ENCODE assay signal across 9 mouse cellular contexts in the genomic region with DNA sequence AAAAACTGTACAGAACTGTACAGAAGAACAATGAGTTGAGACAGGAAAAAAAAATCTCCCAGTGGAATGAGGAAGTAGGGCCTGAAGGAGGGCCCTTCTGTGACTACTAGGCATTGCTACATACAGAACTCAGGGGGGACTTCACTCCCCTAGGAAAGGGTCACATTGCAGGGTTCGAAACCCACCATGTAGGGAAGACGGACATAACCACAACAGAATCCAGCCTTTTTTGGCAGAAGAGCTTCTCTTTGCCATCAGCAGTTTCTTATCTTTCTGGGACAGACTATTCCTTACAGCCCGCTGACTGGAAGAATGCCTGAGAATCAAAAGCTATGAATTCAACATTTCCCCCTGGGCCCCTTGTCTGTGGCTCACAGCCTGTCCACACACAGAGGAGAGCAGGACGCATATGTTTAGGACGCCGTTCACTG. TPM values are rescaled to one million over a fixed set of nuclear protein-coding genes. Genes with fewer than 3 reads are reported as not detected.
A peak's percentile ranks its signal among the peaks of the same experiment; 100 is the strongest.
DNase-seq lines count a peak whose midpoint lies in the region; ATAC-seq and TF ChIP-seq lines count a peak whose summit lies in the region.
"Had no signal": no experiment of that assay in that cellular context is flagged by ENCODE, and none has a peak within 500 bp of the region (broad histone marks: within the 10 kb centered on the region; RNA-seq: fewer than 3 reads in every experiment).

No protein-coding gene starts in this region.

- no peak for TF ChIP-seq CTCF in MEL (IDR thresholded peaks at IDR 0.05 in 2 of 3, conservative IDR thresholded peaks at IDR 0.05 in 1 of 3; ENCODE audit: control insufficient read depth in 1 of 3, insufficient read depth in 1 of 3, low read depth in 2 of 3, low read length in 3 of 3, poor library complexity in 1 of 3, severe bottlenecking in 1 of 3)
- TF ChIP-seq CTCF in liver, embryonic 14.5 days (IDR thresholded peaks at IDR 0.05; ENCODE audit: low read depth), result no peak

- H3K9me3 ChIP-seq in heart, embryonic 16.5 days (replicated peaks; ENCODE audit: control insufficient read depth, low read length), result no peaks in the 10 kb centered on the region
- H3K9me3 ChIP-seq in MEL (replicated peaks; ENCODE audit: insufficient read depth, low read length), result no peaks in the 10 kb centered on the region
- H3K9me3 ChIP-seq in embryonic facial prominence, embryonic 10.5 days, result no peaks in the 10 kb centered on the region
- no peaks in the 10 kb centered on the region for H3K9me3 ChIP-seq in liver, embryonic 14.5 days (ENCODE audit: control insufficient read depth, low read length)

- no peak overlapping the region for H3K4me3 ChIP-seq in heart, embryonic 16.5 days (ENCODE audit: low read length)
- H3K4me3 ChIP-seq in MEL (ENCODE audit: control insufficient read depth in 1 of 2, insufficient read depth in 1 of 2, low read depth in 2 of 2, low read length in 2 of 2), result no peak overlapping the region
- no peak overlapping the region for H3K4me3 ChIP-seq in embryonic facial prominence, embryonic 10.5 days
- H3K4me3 ChIP-seq in liver, embryonic 14.5 days (ENCODE audit: insufficient read depth in 1 of 2, low read depth in 2 of 2, low read length in 2 of 2), result peak overlapping the region; percentile 17 to 44

- H3K4me1 ChIP-seq in heart, embryonic 16.5 days (ENCODE audit: control insufficient read depth, insufficient read depth, low read length), result peaks cover 73% of the 10 kb centered on the region
- peaks cover 14 to 20% of the 10 kb centered on the region in 2 experiments for H3K4me1 ChIP-seq in MEL (ENCODE audit: control insufficient read depth in 1 of 2, insufficient read depth in 2 of 2, low read length in 2 of 2)
- peaks cover 81% of the 10 kb centered on the region for H3K4me1 ChIP-seq in embryonic facial prominence, embryonic 10.5 days
- H3K4me1 ChIP-seq in liver, embryonic 14.5 days (replicated peaks; ENCODE audit: control insufficient read depth in 2 of 2, insufficient read depth in 2 of 2, low read length in 1 of 2), result peaks cover 36 to 51% of the 10 kb centered on the region in 2 experiments

- H3K79me2 ChIP-seq in MEL (ENCODE audit: control insufficient read depth, insufficient read depth, low read length, poor library complexity), result peaks cover 56% of the 10 kb centered on the region

- H3K9ac ChIP-seq in heart, embryonic 16.5 days (ENCODE audit: low read length), result 0 out of 2 replicates have a peak overlapping the region, but pooled peaks have one; percentile 32
- H3K9ac ChIP-seq in MEL (ENCODE audit: control insufficient read depth, low read depth, low read length, poor library complexity, severe bottlenecking), result peak overlapping the region; percentile 30
- peak overlapping the region; percentile 45 for H3K9ac ChIP-seq in liver, embryonic 14.5 days (replicated peaks)

- TF ChIP-seq EP300 in MEL (IDR thresholded peaks at IDR 0.05; ENCODE audit: low read depth in 1 of 2, low read length in 2 of 2), result peak; percentile 61 to 71
- peak; percentile 82 for TF ChIP-seq EP300 in liver, embryonic 14.5 days (IDR thresholded peaks at IDR 0.05; ENCODE audit: low read depth)

- DNase-seq in heart, postnatal 14 days, result no peak
- DNase-seq in MEL (ENCODE audit: low read depth, low spot score), result peak; percentile 81
- DNase-seq in embryonic facial prominence, embryonic 10.5 days (ENCODE audit: low spot score), result no peak
- DNase-seq in liver, embryonic 14.5 days (ENCODE audit: low read depth in 3 of 3, low spot score in 3 of 3), result peak; percentile 72 to 76 (median 74)
- no peak for DNase-seq in retina, embryonic 14.5 days (ENCODE audit: low spot score)
- DNase-seq in right cerebral cortex, adult 18-20 months, result no peak
- no peak for DNase-seq in cerebellum, postnatal 10 days
- DNase-seq: gastrocnemius, postnatal 10 days had no signal

- no peak for TF ChIP-seq RAD21 in MEL (IDR thresholded peaks at IDR 0.05; ENCODE audit: low read depth, low read length)

- H3K27ac ChIP-seq in heart, embryonic 16.5 days (ENCODE audit: low read length), result peak overlapping the region; percentile 60
- peak overlapping the region; percentile 77 for H3K27ac ChIP-seq in MEL (ENCODE audit: control insufficient read depth, low read depth, low read length)
- peak overlapping the region; percentile 26; the same call in 1 of the 2 replicates for H3K27ac ChIP-seq in embryonic facial prominence, embryonic 10.5 days (replicated peaks)
- peak overlapping the region; percentile 79 for H3K27ac ChIP-seq in liver, embryonic 14.5 days

- ATAC-seq in heart, embryonic 16.5 days (replicated peaks; ENCODE audit: extremely low read depth, insufficient read depth, low FRiP score), result peak; percentile 15
- ATAC-seq in liver, embryonic 14.5 days (ENCODE audit: insufficient read depth), result peak; percentile 87

- no peaks in the 10 kb centered on the region for H3K27me3 ChIP-seq in heart, embryonic 16.5 days (ENCODE audit: control insufficient read depth, insufficient read depth, low read length)
- no peaks in the 10 kb centered on the region for H3K27me3 ChIP-seq in MEL (ENCODE audit: control insufficient read depth in 1 of 2, insufficient read depth in 2 of 2, low read length in 2 of 2)
- no peaks in the 10 kb centered on the region for H3K27me3 ChIP-seq in embryonic facial prominence, embryonic 10.5 days (replicated peaks; ENCODE audit: low read depth, poor library complexity, severe bottlenecking)
- no peaks in the 10 kb centered on the region for H3K27me3 ChIP-seq in liver, embryonic 14.5 days (ENCODE audit: control insufficient read depth, insufficient read depth, low read length)

- no peak for TF ChIP-seq POLR2A in MEL (IDR thresholded peaks at IDR 0.05; ENCODE audit: control insufficient read depth in 1 of 2, insufficient read depth in 1 of 2, low read depth in 1 of 2, low read length in 2 of 2, poor library complexity in 1 of 2)

- H3K4me2 ChIP-seq in heart, embryonic 16.5 days (ENCODE audit: low read depth, low read length), result peak overlapping the region; percentile 0; the same call in 1 of the 2 replicates
- H3K4me2 ChIP-seq in liver, embryonic 14.5 days (ENCODE audit: low read depth), result peak overlapping the region; percentile 72

- H3K36me3 ChIP-seq in heart, embryonic 16.5 days (ENCODE audit: control insufficient read depth, insufficient read depth), result 0 out of 2 replicates have a peak, but pooled peaks cover 2% of the 10 kb centered on the region
- peaks cover 4 to 17% of the 10 kb centered on the region in 2 experiments for H3K36me3 ChIP-seq in MEL (ENCODE audit: control insufficient read depth in 1 of 2, insufficient read depth in 2 of 2, low read length in 2 of 2)
- H3K36me3 ChIP-seq in embryonic facial prominence, embryonic 10.5 days (replicated peaks), result 0 out of 2 replicates have a peak, but pooled peaks cover 3% of the 10 kb centered on the region
- H3K36me3 ChIP-seq in liver, embryonic 14.5 days (replicated peaks; ENCODE audit: control insufficient read depth, insufficient read depth, low read depth), result no peaks in the 10 kb centered on the region

- intact Hi-C loops in heart, postnatal 14 days (cut with DNase I), result no loop called here

- WGBS in heart, embryonic 16.5 days, result 22% methylated on average over 6 of the region's 6 CpGs
- whole genome bisulfite sequencing in embryonic facial prominence, embryonic 10.5 days, result 84% methylated on average over 6 of the region's 6 CpGs
- WGBS in liver, embryonic 14.5 days (ENCODE audit: insufficient replicate concordance), result 15% methylated on average over 6 of the region's 6 CpGs

TF ChIP-seq in MEL, 35 proteins besides CTCF, POLR2A, EP300 and RAD21:
- TF ChIP-seq GATA1 (IDR thresholded peaks at IDR 0.05; ENCODE audit: low read depth, low read length) (peak; percentile 60), MYC (IDR thresholded peaks at IDR 0.05; ENCODE audit: low read depth, low read length) (no peak), RCOR1 (IDR thresholded peaks at IDR 0.05; ENCODE audit: low read depth, low read length) (peak; percentile 67), ETS1 (IDR thresholded peaks at IDR 0.05; ENCODE audit: low read depth, low read length) (peak; percentile 60), KAT2A (conservative IDR thresholded peaks at IDR 0.05; ENCODE audit: low read depth, low read length) (no peak), SMC3 (IDR thresholded peaks at IDR 0.05; ENCODE audit: low read depth, low read length) (no peak), ZNF384 (IDR thresholded peaks at IDR 0.05; ENCODE audit: low read depth, low read length) (peak; percentile 91), CHD2 (IDR thresholded peaks at IDR 0.05; ENCODE audit: low read length) (no peak), POLR2AphosphoS5 (IDR thresholded peaks at IDR 0.05; ENCODE audit: borderline replicate concordance, low read depth, low read length) (no peak), SIN3A (IDR thresholded peaks at IDR 0.05; ENCODE audit: low read length) (peak; percentile 71), TAL1 (IDR thresholded peaks at IDR 0.05; ENCODE audit: low read length) (peak; percentile 78), ELF1 (IDR thresholded peaks at IDR 0.05; ENCODE audit: low read depth, low read length) (peak; percentile 55; the same call in 1 of the 2 replicates), CHD1 (IDR thresholded peaks at IDR 0.05; ENCODE audit: low read depth, low read length) (no peak), TCF12 (IDR thresholded peaks at IDR 0.05; ENCODE audit: low read depth, low read length) (peak; percentile 83), MXI1 (IDR thresholded peaks at IDR 0.05; ENCODE audit: low read depth, low read length) (peak; percentile 51), TBP (IDR thresholded peaks at IDR 0.05; ENCODE audit: low read depth, low read length) (0 out of 2 replicates have a peak, but pooled peaks have one; percentile 27), MAZ (IDR thresholded peaks at IDR 0.05; ENCODE audit: low read depth, low read length) (0 out of 2 replicates have a peak, but pooled peaks have one; percentile 20), MAFK (IDR thresholded peaks at IDR 0.05; ENCODE audit: borderline replicate concordance, low read depth, low read length) (no peak)
TF ChIP-seq in MEL: peak in this region for 11.

RNA-seq across cellular contexts. Expression of gene Mical3, which starts 46.7 kb away (rescaled TPM):
- polyA plus RNA-seq in heart, embryonic 16.5 days (2015; fragmentation: Nextera tagmentation; extraction: Ambion mirVana), result 27.2 and 30.4 TPM in 2 replicates
- 100 to 1,000 TPM; 114 to 124 TPM for total RNA-seq in heart, postnatal 14 days (2021)
- total RNA-seq in MEL (2012; rRNA removed), result 19.8 and 24.7 TPM in 2 replicates
- 100 to 1,000 TPM in 1 of 2 experiments, 10 to 100 TPM in 1; 31.4 to 125 TPM for polyA plus RNA-seq in MEL (2012; ENCODE audit: insufficient read depth in 1 of 2, insufficient read length in 2 of 2, low read depth in 1 of 2, low replicate concordance in 2 of 2, missing spikeins in 1 of 2)
- polyA plus RNA-seq in embryonic facial prominence, embryonic 10.5 days (2016; fragmentation: Nextera tagmentation; extraction: Ambion mirVana), result 9.9 and 10.4 TPM in 2 replicates
- 6.0 and 8.1 TPM in 2 replicates for polyA plus RNA-seq in liver, embryonic 14.5 days (2012; rRNA removed)
- polyA plus RNA-seq in liver, embryonic 14.5 days (2014; fragmentation: Nextera tagmentation; extraction: Ambion mirVana), result 9.4 and 12.8 TPM in 2 replicates

Comparison
In these comparisons a context has a peak if more than half of its experiments do, and no peak if none do; other contexts are left out.
1. H3K27ac ChIP-seq: peak in every context shown above with its lines; median percentile 79 in liver, embryonic 14.5 days; 77 in MEL; 60 in heart, embryonic 16.5 days; 26 in embryonic facial prominence, embryonic 10.5 days.
2. H3K4me3 ChIP-seq: peak in liver, embryonic 14.5 days (2 of 2); none in heart, embryonic 16.5 days (single experiment), MEL (0 of 2) and embryonic facial prominence, embryonic 10.5 days (single experiment).
3. DNase-seq: peak in MEL (single experiment) and liver, embryonic 14.5 days (3 of 3); none in heart, postnatal 14 days (0 of 2), embryonic facial prominence, embryonic 10.5 days (single experiment), retina, embryonic 14.5 days (single experiment), right cerebral cortex, adult 18-20 months (single experiment) and cerebellum, postnatal 10 days (0 of 2).
4. Peak in every context shown above with its lines, with median percentiles within 50 percentile points of each other: H3K9ac ChIP-seq.